Mouse (Mus musculus) liver, embryonic 14.5 days (tissue): ENCODE results near the gene Arl6ip4.

ENCODE experiments used
- CTCF ChIP-seq: IDR thresholded peaks from 2 replicates; pipeline ENCODE4 v1.5.1; 2016; ENCODE audit warnings: antibody characterized with exemption, low read depth, control low read depth
- EP300 ChIP-seq: IDR thresholded peaks from 2 replicates; pipeline ENCODE4 v1.6.1; 2016; ENCODE audit warnings: antibody characterized with exemption, low read depth

DNA sequence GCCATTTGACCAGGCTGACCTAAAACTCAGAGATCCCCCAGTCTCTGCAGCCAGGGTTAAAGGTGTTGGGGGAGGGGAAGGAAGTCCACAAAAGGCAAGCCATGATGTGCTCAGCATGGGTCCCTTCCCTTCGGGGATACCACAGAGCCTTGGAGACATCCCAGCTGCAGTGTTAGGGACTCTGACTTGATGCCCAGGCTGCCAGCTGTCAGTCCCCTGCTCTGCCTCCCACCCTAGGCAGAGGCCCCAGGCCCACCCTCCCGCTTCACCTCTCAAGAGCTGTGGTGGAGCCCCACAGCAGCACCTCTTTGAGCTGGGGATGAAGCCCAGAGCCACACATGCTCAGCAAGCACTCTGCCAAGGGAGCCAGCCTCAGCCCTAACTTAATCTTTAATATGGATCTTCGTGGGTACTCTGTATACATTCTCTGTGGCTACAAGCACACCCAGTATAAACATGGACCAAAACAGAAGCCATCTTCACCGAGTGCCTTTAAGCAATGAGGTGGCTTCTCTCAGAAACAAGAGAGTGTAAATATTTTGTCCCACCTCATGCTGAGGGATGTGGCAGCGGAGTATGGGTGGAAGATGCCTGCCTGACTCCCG, 37.9 kb upstream of the Arl6ip4 start:
- TF ChIP-seq CTCF (no peak), EP300 (no peak)
